Mouse (Mus musculus) cortical plate, adult 2 months (tissue): ENCODE data around the gene Snx33.

Source experiments
- CTCF ChIP-seq: fragments of 200-500 bp; IDR thresholded peaks from 2 replicates; pipeline ENCODE4 v1.5.1; 2011; ENCODE audit warnings: mild to moderate bottlenecking, control low read depth, low read length; ENCODE audit not compliant: insufficient read depth; ENCODE audit errors: extremely low read depth
- POLR2A ChIP-seq: fragments of 200-500 bp; IDR thresholded peaks from 2 replicates; pipeline ENCODE4 v1.6.1; 2011; ENCODE audit warnings: mild to moderate bottlenecking, low read length, control low read depth; ENCODE audit not compliant: insufficient read depth; ENCODE audit errors: extremely low read depth

DNA sequence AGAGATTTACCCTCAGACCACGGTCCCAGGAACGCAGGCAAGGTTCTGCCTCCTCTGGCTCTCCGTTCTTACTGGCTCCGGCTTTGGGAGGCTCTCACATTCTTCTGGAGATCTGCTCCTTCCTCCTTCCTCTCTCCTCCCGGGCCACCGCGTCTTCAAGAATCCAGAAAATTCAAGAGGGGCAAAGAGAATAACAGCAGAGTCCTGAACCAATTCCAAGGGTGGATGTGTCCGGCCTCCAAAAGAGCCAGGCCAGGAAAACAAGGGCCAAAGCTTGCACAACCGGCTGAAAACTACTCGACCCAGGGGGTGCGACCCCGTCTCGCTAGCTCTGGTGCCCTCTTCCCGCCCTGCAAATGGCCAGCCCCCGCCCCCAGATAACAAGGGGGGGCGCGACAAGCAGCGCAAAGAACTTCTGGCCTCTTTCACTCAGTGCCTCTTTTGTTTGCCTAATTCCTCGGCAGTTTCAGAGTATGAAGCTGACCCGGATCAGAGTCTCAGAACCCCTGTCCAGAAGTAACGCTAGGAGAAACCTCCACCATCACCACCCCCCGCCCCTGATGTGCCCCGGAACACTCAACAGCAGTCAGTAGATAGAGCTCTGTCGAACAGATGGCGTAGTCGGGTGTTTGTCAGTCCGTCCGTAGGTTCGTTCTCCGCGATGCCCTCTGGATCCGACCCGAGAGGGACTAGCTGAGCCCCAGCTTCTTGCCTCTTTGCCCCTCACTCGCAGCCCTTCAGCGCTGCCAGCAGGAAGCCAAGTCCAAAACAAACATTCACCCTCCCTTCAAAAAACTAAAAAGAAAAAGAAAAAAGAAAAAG lies 769 bp downstream of the Snx33 start:
- no peak for TF ChIP-seq CTCF
- TF ChIP-seq POLR2A: no peak
